Mouse (Mus musculus) right cerebral cortex, postnatal 25 days (tissue): ENCODE measurements around the gene Phf6.
"Not testable (repeated sequence)": the region's sequence is repeated elsewhere in the genome, so short reads cannot be mapped to it uniquely, and the experiment has no call there.

Experiments used
- DNase-seq: peaks from one replicate; pipeline ENCODE4 v3.0.0; 2022

The Phf6 gene

GRCm38 (mm10) chrX:52981378-52981777, 69.3 kb downstream of the Phf6 start:
- no peak for DNase-seq

- peak; percentile 86 for DNase-seq
These were observed 76.1 kb downstream of the Phf6 start, which contains the start of gene Hprt for GRCm38 (mm10) chrX:52987905-52988783. Hprt (plus strand) TSS chrX:52988137.

- DNase-seq: not testable (repeated sequence)
These were observed 82.7 kb downstream of the Phf6 start for GRCm38 (mm10) chrX:52994726-52995125.

- DNase-seq: not testable (repeated sequence)
These were observed 92.8 kb downstream of the Phf6 start for GRCm38 (mm10) chrX:53004887-53005286.

GRCm38 (mm10) chrX:53006062-53006461, 94.0 kb downstream of the Phf6 start:
- no peak for DNase-seq
